Mouse (Mus musculus): ENCODE results near the gene Bak1.

Gene Bak1

DNA sequence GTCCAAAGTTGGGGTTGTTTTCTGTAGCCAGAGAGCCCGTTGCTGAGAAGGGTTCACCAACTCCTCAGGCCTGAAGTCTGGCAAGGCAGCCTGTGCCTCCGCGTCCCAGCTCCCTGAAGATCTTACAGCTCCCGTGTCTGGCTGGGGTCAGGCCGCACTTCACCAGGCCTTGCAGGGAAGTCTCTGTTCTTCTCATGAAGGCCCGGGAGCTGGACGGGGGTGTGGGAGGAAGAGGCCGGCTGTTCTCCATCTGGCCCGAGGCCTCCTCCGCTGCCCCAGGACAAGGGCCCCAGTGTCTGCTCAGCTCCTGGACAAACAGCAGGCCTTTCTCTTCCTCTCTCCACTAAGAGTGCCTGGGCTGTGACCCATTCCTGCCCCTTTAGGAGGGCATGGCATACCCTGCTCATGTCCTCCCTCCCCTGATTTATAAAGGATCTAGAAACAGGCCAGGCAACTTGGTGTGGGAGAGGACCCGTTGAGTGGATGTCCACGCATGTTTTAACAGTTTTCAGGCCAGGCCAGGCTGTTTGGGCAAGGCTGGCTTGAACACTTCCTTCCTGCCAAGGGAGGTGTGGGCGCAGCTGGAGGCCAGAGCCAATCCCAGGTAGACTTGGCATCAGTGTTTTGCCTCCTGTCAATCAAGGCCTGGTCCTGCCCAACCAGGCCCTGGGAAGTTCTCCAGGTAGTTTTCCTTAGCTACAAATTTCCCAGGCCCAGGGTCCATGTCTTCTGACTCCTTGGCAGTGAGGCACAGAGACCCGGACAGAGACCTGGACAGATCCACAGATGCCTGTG is 19.8 kb upstream of the Bak1 start:
- DNase-seq (ENCODE audit: low read depth, low spot score), result no peak

DNA sequence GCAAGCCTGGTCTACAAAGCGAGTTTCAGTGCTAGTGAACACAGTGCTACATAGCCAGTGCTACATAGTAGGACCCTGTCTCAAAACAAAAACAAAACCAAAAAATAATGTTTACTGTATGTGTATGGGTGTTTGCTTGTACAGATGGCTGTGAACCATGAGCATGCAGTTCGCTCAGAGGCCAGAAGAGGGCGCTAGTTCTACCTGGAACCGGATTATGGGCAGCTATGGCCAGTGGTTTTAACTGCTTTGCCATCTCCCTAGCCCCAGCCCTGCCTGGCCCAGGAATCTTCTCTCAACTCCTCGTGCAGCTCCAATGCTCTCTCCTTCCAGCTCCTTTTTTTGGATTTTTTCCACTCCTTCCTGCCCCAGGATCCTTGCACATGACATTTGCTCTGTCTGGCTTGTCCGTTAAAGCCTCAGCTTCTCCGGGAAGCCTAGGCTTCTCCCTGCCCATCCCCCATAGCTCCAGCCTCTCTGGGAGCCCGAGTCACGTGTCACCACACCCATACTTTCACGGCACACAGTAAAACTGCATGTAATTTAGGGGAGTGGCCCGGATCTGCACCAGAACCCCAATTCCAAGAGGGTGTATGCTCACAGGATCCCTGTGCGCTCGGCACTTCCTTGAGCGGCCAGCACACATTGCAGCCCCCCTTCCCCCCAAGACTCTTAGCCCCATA is 19.1 kb upstream of the Bak1 start:
- peak; percentile 39 for DNase-seq (ENCODE audit: low read depth, low spot score)

GRCm38 (mm10) chr17:27045164-27045563 is 16.4 kb upstream of the Bak1 start:
- DNase-seq (ENCODE audit: low read depth, low spot score), result no peak

DNA sequence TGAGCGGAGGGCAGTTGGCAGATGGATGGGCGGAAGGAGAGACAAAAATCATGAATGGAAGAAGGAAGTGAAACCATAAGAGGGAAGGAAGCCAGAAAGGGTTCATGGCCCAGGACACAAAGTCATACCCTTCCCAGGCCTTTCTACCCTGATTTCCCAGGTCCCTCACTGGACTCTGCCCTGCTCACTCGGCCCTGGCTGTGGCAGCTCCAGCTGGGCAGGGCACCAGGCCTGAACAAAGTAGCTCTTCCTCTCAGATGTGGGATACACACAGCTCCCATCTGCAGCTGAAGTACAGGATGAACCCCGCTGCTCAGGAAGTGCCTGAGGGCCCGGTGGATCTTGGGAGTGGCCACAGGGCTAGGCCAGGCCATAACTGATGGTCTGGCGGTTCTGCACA is 14.0 kb upstream of the Bak1 start:
- DNase-seq (ENCODE audit: low read depth, low spot score), result peak; percentile 68

DNA sequence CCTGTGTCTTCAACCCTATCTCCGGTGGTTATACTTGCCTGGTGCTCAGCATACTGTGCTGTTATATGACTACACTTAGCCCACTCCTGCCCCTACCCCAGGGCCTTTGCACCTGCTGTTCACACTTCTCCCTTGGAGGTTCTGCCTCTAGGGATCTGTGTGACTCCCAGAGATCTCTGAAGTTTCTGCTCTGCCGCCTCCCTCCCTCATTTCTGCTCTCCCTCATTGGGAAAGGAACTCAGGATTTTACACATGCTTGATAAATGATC is 12.9 kb upstream of the Bak1 start:
- no peak for DNase-seq (ENCODE audit: low read depth, low spot score)

DNA sequence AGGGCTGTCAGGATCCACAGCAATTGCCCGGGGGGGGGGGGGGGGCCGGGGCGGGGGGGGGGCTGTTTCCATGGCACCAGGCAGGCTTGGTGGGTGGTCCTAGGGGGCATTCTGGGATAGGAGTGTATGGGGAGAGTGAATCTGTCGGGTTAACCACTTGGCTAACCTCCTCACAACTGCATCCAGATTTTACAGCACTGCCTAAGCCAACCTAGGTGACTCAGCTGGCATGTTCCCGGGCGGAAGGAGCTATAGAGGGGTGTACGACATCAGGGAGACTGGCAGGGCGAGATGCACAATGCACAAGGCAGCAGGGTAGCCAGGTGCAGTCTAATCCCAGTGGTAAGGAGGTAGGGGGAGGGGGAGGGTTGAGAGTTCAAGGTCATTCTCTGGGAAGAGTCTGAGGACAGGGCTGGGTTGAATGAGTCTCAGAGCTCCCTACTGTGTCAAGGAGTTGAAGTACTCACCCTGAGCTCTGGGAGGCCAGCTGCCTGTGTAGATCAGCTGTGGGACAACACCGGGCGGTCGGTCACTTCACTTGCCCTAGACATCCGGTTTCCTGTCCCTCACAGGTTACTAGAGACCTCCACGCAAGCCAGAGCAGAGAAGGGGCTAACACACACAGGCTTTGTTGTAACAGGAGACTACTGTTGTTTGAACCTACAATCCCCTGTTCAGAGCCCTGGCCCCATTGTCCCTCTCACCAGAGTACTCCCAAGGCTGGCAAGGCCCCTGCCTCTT is 12.4 kb upstream of the Bak1 start:
- DNase-seq (ENCODE audit: low read depth, low spot score), result peak; percentile 87

GRCm38 (mm10) chr17:27040304-27041045 is 11.7 kb upstream of the Bak1 start:
- peak; percentile 44 for DNase-seq (ENCODE audit: low read depth, low spot score)

GRCm38 (mm10) chr17:27039432-27040102 is 10.8 kb upstream of the Bak1 start:
- peak; percentile 86 for DNase-seq (ENCODE audit: low read depth, low spot score)

DNA sequence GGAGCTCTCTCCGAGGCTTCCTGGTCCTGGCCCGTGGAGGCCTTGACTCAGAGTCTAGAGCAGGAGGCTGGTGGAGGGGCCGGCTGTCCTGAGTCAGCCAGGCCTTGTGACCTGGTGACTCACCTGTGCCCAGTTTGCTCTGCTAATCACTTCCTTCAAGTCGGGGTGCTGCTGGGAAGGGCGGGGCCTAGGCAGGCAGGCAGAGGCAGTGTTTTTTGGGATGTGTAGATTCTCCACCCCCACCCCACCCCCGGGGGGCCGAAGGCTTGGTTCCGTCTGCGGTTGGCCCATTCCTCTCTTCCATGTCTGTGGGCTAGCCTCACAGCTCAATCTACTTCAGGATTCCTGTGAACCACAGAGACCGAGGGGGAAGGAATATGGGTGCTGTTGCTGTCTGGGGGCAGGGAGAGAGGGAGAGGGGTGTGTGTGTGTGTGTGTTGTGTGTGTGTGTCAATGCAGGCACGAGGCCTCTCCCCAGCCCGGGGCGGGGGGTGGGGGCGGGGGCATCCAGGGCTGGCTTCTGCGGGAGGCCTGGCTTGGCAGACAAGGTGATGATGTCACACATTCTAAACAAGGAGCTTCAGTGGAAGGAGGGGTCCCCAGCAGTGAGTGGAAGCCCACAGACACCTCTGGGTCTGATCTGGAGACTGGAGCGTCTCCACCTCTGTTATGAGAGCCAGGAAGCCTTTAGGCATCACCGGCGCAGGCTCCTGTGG is 9.7 kb upstream of the Bak1 start:
- DNase-seq (ENCODE audit: low read depth, low spot score), result peak; percentile 99

- DNase-seq (ENCODE audit: low read depth, low spot score), result no peak
Measured at GRCm38 (mm10) chr17:27036465-27036864, 7.7 kb upstream of the Bak1 start.

- DNase-seq (ENCODE audit: low read depth, low spot score), result peak; percentile 91
Measured at GRCm38 (mm10) chr17:27032869-27033268, 4.1 kb upstream of the Bak1 start.

DNA sequence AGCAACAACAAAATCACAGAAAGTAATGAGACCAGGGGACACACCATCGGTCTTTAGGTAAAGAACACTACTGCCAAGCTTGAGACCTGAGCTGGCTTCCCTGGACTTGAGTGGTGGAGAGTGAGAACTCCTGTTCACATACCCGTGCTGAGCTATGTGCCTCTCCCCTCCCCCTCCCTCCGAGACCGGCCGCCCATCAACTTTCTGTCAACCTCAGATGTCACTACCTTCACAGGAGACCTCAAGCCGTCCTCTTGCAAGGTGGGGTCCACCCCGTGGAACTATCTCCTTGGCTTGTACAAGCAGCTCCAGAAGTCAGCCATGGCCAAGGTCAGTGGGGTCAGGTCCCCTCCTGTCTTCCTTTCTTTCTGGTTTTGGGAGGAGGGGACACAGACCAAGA is 3.5 kb upstream of the Bak1 start:
- DNase-seq (ENCODE audit: low read depth, low spot score), result no peak

- no peak for DNase-seq (ENCODE audit: low read depth, low spot score)
Measured at GRCm38 (mm10) chr17:27030896-27031295, 2.1 kb upstream of the Bak1 start.

DNA sequence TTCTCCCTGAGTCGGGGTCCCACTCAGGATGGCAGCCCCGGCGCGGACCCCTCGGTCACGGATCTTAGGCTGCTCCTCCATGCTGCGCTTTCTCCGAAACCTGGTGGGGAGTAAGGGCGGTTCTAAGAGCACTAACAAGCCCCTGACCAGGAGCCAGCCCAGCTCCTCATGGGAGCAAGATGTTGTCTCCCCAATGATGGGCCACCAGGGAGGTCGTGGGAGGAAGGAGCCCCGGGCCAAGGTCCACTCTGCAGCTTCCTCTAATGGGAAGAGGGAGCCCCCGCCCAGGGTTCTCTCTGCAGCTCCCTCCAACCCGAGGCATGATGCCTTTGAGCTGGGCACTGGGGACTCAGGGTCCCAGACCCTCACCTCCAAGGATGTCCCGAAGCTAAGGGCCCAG is 622 bp upstream of the Bak1 start:
- no peak for DNase-seq (ENCODE audit: low read depth, low spot score)

DNA sequence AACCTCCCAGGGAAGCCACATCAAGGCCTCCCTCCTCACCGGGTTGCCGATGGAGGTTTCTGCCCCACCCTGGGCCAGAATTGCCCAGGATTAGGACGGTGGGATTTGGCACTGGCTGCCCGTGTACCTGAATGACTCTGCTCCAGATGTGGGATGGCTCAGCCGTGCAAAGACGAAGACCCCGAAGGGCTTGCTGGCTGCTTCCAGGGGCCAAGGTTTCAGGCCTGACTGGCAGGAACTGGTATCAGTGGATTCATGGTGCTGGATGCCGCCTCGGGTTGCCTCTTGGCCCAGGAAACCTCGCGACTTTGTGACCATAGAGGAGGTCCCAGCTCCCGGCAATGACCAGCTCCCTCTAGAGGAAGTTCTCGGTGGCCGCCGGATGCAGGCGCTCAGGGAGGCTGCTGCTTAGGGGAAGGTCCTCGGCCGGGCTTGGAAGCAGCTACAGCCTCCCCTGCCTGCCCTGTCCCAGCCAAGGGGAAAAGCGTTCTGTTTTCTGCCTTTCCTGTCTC is 469 bp downstream of the Bak1 start:
- peak; percentile 93 for DNase-seq (ENCODE audit: low read depth, low spot score)

DNA sequence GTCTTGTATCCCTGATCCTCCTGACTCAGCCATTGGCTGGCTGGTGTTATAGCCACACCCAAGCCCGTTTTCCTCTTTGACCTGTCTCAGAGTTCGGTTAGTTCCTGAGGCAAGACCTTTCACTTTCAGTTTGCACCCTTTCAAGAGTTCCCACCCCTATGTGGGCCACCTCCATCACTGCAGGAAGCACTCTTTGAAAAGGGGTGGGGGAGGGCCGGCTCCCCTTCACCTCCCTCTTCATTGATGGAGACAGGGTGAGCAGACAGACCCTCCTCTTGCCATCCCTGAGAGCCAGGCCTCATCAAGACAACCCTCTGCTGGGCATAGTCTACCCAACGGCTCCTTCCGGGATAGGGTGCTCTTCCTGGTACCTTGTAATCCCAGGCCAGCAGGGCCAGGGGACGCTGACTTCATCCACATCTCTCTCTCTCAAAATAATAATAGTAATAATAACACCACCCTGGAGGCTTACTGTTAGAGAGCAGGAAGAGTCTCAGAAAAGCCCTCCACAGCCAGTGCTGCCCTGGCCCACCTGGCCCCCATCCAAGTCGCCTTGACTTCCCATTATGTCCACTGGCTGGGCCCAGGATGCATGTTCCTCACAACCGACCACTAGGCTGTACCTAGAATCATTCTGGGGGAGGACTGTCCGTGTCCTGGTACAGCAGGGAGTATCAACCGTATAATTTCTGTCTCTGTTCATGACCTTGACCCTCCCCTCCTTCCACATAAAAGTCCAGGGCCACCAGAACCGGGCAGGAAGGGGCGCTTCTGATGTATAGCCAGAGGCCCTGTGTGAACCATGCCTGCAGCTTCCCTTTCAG is 1.1 kb downstream of the Bak1 start:
- peak; percentile 86 for DNase-seq (ENCODE audit: low read depth, low spot score)

- DNase-seq (ENCODE audit: low read depth, low spot score), result no peak
Measured at GRCm38 (mm10) chr17:27025951-27026350, 2.9 kb downstream of the Bak1 start.

- no peak for DNase-seq (ENCODE audit: low read depth, low spot score)
Measured at GRCm38 (mm10) chr17:27025326-27025902, 3.4 kb downstream of the Bak1 start.

GRCm38 (mm10) chr17:27023342-27023741 is 5.5 kb downstream of the Bak1 start:
- no peak for DNase-seq (ENCODE audit: low read depth, low spot score)
